Mouse (Mus musculus): Measurements from ENCODE around the gene Gm19684.
"Not testable (repeated sequence)": the region's sequence is repeated elsewhere in the genome, so short reads cannot be mapped to it uniquely, and the experiment has no call there.

Gene Gm19684

DNA sequence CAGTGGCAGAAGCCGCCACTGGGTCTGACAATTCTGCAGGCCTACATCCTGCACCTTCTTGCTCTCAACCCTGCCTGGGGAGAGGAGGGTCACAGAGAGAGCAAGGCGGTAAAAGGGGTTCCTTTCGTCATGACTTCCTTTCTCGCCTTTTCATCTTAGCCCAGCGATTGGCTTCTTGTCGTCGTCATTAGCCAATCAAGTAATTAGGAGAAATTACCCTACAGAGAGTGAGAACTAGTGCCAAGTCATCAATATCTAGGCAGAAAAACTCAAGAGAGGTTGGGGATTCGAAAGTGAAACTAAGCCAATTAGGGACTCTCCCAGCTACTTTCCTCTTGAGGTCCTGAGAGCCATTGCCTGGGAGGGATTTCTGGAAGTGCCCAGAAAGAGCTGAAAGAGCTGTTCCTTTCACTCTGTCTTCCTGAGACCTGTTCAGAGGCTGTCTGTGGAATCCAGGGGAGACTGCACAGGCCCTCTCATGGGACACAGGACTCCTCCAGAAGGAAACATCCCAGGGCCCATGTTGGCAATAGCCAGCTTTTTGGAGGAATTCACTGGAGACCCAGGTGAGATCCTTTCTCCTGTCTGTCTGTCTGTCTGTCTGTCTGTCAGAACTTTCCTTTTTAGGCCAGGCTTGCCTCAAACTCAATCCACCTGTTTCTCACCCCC is at the start of gene Gm19684:
Gene Gm19684, plus strand, starts transcription at position 327 of the 669 bp plus-strand sequence.
- peak; percentile 56 for DNase-seq (ENCODE audit: low spot score)

DNA sequence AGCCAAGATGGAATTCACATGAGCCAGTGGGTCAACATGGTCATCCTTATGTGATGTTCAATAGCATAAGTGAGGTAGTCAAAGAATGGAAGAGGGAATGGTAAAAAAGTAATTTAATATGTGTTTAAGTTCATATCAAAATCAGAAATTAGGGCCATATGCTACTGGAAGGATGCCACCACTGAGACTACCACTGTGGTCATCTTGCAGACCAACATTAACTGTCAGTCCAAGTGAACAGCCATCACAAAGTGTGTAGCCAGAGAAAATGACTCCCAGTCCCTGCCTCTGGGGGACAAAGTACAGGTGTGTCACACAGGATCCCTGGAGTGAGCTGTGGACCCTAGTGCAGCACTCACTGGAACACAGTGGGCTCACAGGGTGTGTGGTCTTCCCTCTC is 39.6 kb upstream of the Gm19684 start:
- DNase-seq (ENCODE audit: low spot score): not testable (repeated sequence)

DNA sequence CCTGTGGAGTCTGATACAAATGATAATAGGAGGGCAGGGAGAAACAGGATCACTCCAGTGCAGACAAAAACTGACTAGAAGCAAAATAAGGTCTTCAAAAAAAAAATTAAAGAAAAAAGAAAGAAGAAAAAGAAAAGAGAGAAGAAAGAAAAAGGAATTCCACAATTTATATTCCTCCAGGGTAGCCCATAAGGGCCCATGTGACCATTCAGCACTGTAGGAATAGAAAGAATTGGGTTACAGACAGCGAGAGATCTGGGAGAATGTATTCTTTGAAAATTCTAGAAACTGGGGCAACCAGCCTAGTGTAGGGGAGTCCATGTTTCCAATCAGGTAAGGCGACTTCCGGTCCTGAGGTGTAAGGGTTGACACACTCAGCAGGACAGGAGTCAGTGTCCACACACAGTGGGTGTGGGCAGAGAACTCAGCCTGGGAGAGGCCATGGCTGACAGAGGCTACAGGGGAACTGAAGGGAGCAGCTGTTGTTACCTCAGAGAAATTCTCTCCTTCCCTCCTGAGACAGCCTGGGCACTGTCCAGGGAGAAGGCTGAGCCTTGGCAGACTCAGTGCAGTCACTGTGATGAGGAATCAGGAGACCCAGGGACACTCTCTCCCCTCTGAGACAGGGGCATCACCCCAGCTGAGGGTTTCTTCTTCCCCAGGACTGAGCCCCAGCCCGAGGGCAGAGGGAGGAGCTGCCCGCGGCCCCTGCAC is 38.8 kb upstream of the Gm19684 start:
- DNase-seq (ENCODE audit: low spot score): not testable (repeated sequence)

DNA sequence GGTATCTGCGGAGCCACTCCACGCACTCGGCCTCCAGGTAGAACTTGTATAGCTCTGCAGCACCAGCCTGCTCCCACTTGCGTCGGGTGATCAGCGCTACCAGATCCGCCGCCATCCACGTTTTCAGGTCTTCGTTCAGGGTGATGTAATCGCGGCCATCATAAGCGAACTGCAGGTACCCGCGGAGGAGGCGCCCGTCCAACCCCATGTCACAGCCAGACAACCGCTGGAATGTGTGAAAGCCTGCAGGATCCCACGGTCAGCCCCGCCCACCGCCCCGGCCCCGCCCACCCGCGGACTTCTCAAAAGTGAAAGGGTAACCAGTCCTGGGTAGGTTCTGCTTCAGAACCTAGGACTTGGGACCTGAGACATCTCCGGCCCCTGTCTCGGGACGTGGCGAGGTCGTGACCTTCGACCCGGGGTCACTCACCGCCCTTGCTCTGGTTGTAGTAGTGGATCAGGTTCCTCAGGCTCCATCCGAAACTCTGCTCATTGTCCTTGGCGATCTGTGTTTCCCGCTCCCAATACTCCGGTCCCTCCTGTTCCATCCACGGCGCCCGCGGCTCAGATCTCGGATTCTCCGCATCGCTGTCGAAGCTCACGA is 38.1 kb upstream of the Gm19684 start:
- DNase-seq (ENCODE audit: low spot score): no peak

DNA sequence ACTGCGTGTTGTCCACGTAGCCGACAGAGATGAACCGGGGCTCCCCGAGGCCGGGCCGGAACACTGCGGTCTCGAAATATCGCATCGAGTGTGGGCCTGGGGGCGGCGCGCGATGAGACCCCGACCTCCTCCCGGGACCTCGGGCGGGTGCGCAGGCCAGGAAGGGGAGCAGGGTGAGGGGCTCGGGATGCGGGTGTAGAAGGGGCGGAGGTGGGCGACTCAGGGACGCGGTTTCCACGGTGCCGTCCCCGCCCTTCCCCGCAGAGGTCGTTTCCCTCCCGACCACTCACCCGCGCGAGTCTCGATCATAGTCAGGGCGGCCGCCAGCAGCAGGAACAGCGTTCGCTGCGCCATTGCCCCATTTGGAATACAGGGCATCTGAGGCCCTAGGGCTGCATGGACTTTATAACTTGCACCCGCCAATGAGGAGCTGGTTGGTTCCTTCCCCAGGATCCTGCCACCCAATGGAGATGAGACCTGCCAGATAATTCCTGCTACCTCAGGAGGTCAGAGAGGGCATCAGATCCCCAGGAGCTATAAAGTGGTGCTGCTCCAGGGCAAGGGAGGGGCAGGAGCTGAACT is 37.5 kb upstream of the Gm19684 start:
- DNase-seq (ENCODE audit: low spot score): no peak

DNA sequence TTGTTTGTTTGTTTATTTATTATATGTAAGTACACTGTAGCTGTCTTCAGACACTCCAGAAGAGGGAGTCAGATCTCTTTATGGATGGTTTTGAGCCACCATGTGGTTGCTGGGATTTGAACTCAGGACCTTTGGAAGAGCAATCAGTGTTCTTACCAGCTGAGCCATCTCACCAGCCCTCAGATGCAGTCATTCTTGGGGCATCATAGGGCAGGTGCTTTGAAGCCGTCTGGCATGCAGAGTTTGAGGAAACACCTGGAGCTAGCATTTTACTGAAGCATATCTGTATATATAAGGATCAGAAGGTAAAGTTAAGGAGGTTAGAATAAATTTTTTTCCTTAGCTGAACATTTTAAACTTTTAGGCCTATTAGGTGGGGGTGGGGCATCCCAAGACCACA is 35.5 kb upstream of the Gm19684 start:
- not testable (repeated sequence) for DNase-seq (ENCODE audit: low spot score)

DNA sequence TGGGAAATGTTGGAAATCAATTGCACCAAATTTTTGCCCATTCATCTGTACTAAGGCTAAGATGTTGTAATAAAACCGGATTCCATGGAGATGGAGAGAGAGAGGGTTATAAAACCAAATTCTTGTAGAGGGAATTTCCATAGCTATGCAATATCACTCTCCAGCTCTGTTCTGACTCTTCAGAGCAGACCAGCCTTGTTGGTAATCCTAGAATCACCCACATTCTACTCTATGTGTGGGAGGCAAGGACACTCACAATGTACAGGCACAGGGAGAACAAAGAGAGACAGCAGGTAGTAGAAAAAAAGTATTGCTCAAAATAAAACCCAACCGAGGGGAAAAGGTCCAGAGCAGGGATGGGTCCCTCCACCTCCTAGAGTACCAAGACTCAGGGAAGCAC is 29.5 kb upstream of the Gm19684 start:
- DNase-seq (ENCODE audit: low spot score): not testable (repeated sequence)

DNA sequence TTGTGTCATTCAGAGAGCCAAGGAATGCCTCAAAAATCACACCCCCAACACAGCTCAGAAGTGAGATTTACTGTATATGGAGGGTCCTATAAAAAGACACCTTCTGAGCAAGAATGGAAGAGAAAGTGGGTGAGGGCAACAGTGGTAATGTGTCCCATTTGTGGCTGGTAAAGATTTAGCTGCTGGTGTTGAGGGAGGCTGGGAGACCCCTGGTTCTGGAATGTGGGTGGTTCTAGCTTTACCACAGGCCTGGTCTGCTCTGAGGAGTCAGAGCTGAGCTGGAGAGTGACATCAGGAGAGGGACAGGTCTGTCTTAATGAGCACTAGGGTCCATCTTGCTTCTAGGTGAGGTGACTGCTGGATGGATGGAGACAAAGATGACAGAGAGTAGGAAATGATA is 29.0 kb upstream of the Gm19684 start:
- DNase-seq (ENCODE audit: low spot score): not testable (repeated sequence)

DNA sequence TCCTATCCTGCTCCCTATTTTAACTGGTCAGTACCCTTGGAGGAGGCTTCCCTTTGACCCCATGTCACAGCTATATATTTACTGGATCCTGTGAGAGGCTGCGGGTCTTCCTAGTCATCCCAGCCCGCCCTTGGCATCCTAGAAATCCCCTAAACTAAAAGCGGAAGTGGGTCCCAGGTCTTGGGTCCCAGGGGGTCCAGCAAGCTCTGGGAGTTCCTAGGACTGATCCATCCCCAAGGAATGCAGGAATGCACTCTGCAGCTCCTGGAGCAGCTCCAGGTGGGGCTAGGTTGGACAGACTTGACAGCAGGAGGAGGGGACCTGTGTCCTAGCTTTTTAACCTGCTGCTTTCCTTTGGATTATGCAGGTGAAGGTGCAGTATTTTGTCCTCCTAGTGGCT is 27.5 kb upstream of the Gm19684 start:
- no peak for DNase-seq (ENCODE audit: low spot score)

DNA sequence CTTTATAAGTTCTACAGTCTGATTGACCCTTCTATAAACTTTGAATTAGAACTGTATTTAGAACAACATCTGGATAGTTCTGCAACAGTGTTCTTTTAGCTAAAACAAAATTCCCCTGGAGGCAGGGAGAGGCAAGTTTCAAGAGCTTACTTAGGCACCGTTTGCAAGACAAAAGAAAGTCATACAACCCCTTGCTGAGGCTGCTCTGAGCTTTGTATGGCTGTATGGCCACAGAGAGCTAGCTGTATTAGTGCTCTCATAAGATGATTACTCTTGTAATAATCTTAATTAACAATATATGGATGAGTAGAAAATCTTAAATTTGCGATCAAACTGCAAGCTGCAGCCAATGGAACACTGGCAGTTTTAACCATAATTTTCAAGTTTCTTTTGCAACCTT is 21.9 kb upstream of the Gm19684 start:
- not testable (repeated sequence) for DNase-seq (ENCODE audit: low spot score)

DNA sequence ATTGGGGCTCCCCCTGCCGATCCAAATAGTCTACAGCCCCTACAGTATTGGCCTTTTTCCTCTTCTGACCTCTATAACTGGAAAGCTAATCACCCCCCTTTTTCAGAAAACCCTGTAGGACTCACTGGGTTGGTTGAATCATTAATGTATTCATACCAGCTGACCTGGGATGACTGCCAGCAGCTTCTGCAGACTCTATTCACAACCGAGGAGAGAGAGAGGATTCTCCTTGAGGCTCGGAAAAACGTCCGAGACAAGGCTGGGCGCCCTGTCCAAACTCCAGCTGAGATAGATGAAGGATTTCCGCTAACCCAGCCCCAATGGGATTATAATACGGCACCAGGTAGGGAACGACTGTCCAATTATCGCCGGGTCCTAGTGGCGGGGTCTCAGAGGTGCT is 19.4 kb upstream of the Gm19684 start:
- not testable (repeated sequence) for DNase-seq (ENCODE audit: low spot score)

DNA sequence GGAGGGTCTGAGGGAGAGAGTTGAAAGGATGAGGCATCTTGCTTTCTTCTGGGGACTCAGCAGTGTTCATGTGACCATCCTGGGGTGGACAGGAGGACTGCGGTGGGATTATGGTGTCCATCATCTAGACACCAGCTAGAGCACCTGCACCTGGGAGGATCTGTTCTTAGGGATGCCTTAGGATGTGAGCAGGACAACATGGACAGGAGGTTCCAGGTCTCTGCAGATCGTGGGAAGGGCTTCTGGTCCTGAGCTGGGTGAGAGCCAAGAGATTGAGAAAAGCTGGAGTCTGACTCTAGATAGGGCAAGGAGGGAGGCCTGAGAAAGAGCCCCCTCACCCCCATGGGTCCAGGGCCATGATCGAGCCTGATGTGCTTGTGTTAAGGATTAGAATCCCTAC is 11.3 kb upstream of the Gm19684 start:
- DNase-seq (ENCODE audit: low spot score): not testable (repeated sequence)

DNA sequence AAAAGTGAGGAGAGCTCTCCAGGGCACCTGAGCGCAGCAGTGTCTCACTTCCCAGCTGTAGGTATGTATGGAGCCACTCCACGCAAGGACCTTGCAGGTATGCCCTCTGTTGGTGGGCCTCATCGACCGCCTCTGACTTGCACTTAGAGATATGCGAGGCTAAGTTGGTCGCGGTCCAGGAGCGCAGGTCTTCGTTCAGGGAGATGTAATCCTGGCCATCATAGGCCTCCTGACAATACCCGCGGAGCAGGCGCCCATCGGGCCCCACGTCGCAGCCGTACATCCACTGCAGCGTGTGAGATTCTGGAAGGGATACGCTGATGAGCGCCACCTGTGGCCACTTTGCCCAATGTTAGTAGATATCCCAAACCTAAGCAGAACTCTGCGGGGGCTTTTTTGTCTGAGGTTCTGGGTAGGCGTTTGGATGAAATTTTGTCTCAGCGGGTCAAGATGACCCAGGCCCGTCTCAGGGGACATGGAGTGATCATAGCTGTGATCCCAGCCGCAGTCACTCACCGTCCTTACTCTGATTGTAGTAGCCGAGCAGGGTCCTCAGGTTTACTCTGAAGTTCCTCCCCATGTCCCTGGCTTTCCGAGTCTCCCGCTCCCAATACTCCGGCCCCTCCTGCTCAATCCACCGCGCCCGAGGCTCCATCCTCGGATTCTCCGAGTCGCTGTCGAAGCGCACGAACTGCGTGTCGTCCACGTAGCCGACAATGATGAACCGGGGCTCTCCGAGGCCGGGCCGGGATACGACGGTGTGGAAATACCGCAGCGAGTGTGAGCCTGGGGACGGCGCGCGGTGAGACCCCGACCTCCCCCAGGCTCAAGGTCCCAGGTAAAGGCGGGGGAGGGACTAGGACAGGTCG is 10.6 kb upstream of the Gm19684 start:
- DNase-seq (ENCODE audit: low spot score): not testable (repeated sequence)

DNA sequence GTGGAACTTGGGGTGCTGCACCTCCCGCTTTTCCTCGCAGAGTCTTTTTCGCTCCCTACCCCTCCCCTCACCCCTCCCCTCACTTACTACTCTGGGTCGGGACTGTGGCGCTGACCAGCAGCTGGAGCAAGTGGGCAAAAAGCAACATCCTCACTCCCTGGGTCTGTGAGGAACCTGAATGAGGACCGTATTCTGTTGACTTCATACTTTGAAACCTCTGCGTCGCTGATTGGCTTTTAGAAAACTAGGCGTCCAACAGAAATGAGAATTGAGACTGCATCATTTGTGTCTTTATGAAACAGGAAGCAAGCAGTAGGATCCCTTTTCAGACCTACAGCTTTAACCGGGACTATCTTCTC is 10.0 kb upstream of the Gm19684 start:
- DNase-seq (ENCODE audit: low spot score): peak; percentile 48

DNA sequence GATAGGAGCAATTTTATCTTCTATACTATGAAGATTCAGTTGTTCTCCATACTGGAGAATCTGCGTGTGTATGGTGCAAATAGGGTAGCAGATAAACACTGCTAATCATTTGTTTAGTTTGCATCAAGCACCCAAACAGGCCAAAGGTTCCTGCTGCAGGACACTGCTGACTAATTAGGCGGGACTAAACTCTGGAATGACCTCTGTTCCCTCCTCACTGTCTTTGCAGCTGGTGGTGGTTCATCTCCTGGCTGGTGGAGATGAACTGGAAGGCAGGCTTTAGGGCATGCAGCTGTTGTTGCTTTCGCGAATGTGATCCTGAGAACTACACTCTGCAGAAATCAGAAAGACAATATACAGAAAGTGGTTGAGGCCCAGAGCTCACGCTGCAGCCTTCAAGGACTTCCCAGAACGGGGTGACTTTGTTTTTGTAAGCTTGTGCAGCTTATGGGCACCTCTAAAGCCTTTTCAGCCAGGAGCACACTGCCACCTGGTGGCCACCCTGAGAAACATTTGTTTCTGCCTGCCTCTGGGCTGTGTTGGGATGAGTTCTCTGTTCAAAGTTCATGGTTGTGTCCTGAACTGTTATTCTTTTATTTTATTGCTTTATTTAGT is 7.4 kb upstream of the Gm19684 start:
- DNase-seq (ENCODE audit: low spot score): not testable (repeated sequence)

DNA sequence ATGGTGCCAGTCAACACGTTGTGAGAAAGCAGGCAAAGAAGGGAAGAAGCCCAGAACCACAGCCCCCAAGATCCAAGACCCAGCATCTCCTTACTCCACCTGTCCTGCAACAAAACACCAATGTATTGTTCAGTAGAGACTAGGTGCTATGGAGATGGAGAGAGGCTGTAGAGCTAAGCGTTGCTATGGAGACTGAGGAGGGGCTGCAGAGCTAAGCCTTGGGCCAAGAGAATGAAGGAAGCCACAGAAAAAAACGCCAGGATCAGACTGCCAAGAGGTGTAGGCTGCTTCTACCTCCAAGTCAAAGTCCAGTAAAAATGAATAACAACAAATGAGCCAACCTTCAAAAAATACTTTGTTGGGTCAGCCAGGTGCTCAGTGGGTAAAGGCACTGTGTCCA is 4.9 kb upstream of the Gm19684 start:
- DNase-seq (ENCODE audit: low spot score): not testable (repeated sequence)

DNA sequence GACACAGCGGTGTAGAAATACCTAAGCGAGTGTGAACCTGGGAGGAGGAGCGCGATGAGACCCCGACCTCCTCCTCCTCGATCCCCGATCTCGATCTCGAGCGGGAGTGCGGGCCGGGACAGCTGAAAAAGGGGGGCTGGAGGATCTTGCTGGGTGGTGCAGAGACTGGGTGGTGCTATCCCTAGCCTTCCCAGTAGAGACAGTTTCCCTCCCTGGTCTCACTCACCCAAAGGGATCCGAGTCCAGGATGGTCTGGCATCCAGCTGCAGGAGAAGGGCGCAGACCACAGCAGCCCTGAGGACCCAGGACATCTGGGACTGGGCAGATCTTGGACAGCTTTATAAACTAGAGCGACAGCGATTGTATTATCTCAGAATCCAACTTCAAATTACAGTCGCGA is 639 bp upstream of the Gm19684 start:
- not testable (repeated sequence) for DNase-seq (ENCODE audit: low spot score)

DNA sequence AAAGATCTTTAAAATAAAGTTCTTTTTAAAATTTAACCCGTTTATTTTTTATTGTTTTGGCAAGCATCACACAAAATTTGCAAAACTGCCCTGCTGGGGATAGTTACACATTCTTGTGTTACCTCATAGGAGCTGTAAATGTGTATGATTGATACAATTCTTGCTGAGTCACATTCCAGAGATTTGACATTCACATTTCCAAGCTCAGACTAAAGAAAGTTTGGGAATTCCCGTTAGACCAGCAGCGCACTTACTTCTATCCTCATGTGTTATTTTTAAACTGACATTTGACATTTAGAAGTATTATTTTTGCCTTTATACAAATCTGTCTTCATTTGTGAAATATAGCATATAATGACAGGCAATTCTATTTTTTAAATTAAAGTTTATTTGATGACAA is 2.6 kb downstream of the Gm19684 start:
- DNase-seq (ENCODE audit: low spot score): not testable (repeated sequence)

DNA sequence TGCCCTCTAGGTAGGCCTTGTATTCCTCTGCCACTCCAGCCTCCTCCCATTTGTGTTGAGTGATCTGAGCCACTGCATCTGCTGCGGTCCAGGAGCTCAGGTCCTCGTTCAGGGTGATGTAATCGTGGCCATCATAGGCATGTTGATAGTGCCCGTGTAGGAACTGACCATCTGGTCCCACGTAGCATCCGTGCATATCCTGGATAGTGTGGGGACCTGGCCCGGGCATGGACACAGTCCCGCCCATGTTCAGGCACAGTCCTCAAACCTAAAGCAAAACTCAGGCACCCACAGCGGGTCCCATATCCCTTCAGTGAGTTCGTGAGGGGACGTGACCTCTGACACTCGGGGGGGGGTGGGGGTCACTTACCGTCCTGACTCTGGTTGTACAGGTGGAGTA is 7.0 kb downstream of the Gm19684 start:
- not testable (repeated sequence) for DNase-seq (ENCODE audit: low spot score)

DNA sequence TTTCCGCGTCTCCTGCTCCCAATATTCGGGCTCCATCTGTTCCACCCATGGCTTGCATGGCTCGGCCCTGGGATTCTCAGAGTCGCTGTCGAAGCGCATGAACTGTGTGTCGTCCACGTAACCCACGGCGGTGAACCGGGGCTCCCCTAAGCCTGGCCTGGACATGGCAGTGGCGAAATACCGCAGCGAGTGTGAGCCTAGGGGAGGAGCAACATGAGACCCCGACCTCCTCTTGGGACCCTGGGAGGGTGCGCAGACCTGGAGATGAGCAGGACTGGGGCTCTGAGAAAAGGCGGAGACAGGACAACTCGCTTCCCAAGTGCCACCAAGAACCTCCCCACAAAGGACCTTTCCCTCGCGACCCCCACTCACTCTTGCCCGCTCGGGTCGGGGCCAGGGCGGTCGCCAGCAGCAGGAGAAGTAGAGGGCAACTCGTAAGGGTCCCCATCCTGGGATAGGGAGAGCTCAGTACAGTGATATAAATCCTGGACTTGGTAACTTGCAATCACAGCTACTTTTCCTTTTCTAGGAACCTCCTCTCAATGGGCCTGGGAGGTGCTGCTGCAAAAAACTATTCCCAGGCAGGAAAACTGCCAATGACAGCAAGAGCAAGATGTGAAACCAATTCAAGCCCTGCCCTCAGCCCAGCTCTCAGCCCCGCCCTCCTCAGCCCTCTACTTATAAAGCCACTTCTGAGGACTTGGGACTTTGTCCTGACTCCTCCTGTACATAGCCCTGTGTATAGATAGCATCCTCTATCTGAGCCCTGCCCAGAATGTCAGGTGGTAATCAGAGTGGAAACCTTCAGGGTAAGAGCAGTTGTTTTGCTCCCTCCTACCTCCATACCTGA is 7.7 kb downstream of the Gm19684 start, which contains the start of gene Gm7030:
Gene Gm7030, minus strand, starts transcription at position 458 of the 850 bp plus-strand sequence.
- not testable (repeated sequence) for DNase-seq (ENCODE audit: low spot score)
